Mouse (Mus musculus): Measurements from ENCODE around the gene Sec24a. TPM values are rescaled to one million over a fixed set of nuclear protein-coding genes. Genes with fewer than 3 reads are reported as not detected.

Sec24a gene
- polyA plus RNA-seq, 1 experiment from 2014 or later, result 10.6 TPM

- Histone ChIP-seq H3K4me1 (replicated peaks; ENCODE audit: insufficient read depth, low read length) (peaks cover 11% of the 10 kb centered on the region; the same call in 1 of the 2 replicates), H3K27me3 (ENCODE audit: insufficient read depth, low read length) (no peaks in the 10 kb centered on the region), H3K4me3 (replicated peaks; ENCODE audit: low read depth, low read length) (peak overlapping the region; percentile 58), H3K9ac (ENCODE audit: low read depth, low read length) (peak overlapping the region; percentile 76), H3K4me2 (ENCODE audit: low read length) (peak overlapping the region; percentile 79), H3K9me3 (replicated peaks; ENCODE audit: low read length) (no peaks in the 10 kb centered on the region), H3K27ac (peak overlapping the region; percentile 85), H3K36me3 (ENCODE audit: insufficient read depth, low read length) (no peaks in the 10 kb centered on the region)
- no peak for TF ChIP-seq CTCF (IDR thresholded peaks at IDR 0.05; ENCODE audit: low read depth)
- DNase-seq (ENCODE audit: low spot score) (no peak), ATAC-seq (replicated peaks; ENCODE audit: low FRiP score, low read depth) (no peak)
- WGBS, result 3% methylated on average over 7 of the region's 7 CpGs
These were observed 113.6 kb downstream of the Sec24a start for GRCm38 (mm10) chr11:51649889-51650199.

- Histone ChIP-seq H3K36me3 (ENCODE audit: insufficient read depth, low read length) (0 out of 2 replicates have a peak, but pooled peaks cover under 1% of the 10 kb centered on the region), H3K4me1 (replicated peaks; ENCODE audit: insufficient read depth, low read length) (peaks cover 11% of the 10 kb centered on the region; the same call in 1 of the 2 replicates), H3K4me3 (replicated peaks; ENCODE audit: low read depth, low read length) (peak overlapping the region; percentile 58), H3K27ac (peak overlapping the region; percentile 85), H3K9me3 (replicated peaks; ENCODE audit: low read length) (no peaks in the 10 kb centered on the region), H3K27me3 (ENCODE audit: insufficient read depth, low read length) (no peaks in the 10 kb centered on the region), H3K9ac (ENCODE audit: low read depth, low read length) (peak overlapping the region; percentile 76), H3K4me2 (ENCODE audit: low read length) (peak overlapping the region; percentile 79)
- whole genome bisulfite sequencing, result 33% methylated on average over 11 of the region's 11 CpGs
- TF ChIP-seq CTCF (IDR thresholded peaks at IDR 0.05; ENCODE audit: low read depth), result no peak
- no peak for ATAC-seq (replicated peaks; ENCODE audit: low FRiP score, low read depth)
- no peak for DNase-seq (ENCODE audit: low spot score)
These were observed 114.1 kb downstream of the Sec24a start for GRCm38 (mm10) chr11:51649111-51649888.

GRCm38 (mm10) chr11:51648566-51648965 lies 114.9 kb downstream of the Sec24a start:
- no peak overlapping the region; the same call in 1 of the 2 replicates for H3K9ac ChIP-seq (ENCODE audit: low read depth, low read length)
- ATAC-seq (replicated peaks; ENCODE audit: low FRiP score, low read depth), result 0 out of 2 replicates have a peak, but pooled peaks have one; percentile 12
- TF ChIP-seq CTCF (IDR thresholded peaks at IDR 0.05; ENCODE audit: low read depth), result no peak
- WGBS, result 28% methylated on average over 3 of the region's 3 CpGs
- H3K27me3 ChIP-seq (ENCODE audit: insufficient read depth, low read length), result no peaks in the 10 kb centered on the region
- peak overlapping the region; percentile 43; the same call in 1 of the 2 replicates for H3K27ac ChIP-seq
- no peaks in the 10 kb centered on the region for H3K9me3 ChIP-seq (replicated peaks; ENCODE audit: low read length)
- H3K36me3 ChIP-seq (ENCODE audit: insufficient read depth, low read length), result peaks cover 8% of the 10 kb centered on the region; the same call in 1 of the 2 replicates
- H3K4me2 ChIP-seq (ENCODE audit: low read length), result peak overlapping the region; percentile 79
- peaks cover 11% of the 10 kb centered on the region; the same call in 1 of the 2 replicates for H3K4me1 ChIP-seq (replicated peaks; ENCODE audit: insufficient read depth, low read length)
- peak overlapping the region; percentile 58; the same call in 1 of the 2 replicates for H3K4me3 ChIP-seq (replicated peaks; ENCODE audit: low read depth, low read length)
- peak; percentile 49 for DNase-seq (ENCODE audit: low spot score)

DNA sequence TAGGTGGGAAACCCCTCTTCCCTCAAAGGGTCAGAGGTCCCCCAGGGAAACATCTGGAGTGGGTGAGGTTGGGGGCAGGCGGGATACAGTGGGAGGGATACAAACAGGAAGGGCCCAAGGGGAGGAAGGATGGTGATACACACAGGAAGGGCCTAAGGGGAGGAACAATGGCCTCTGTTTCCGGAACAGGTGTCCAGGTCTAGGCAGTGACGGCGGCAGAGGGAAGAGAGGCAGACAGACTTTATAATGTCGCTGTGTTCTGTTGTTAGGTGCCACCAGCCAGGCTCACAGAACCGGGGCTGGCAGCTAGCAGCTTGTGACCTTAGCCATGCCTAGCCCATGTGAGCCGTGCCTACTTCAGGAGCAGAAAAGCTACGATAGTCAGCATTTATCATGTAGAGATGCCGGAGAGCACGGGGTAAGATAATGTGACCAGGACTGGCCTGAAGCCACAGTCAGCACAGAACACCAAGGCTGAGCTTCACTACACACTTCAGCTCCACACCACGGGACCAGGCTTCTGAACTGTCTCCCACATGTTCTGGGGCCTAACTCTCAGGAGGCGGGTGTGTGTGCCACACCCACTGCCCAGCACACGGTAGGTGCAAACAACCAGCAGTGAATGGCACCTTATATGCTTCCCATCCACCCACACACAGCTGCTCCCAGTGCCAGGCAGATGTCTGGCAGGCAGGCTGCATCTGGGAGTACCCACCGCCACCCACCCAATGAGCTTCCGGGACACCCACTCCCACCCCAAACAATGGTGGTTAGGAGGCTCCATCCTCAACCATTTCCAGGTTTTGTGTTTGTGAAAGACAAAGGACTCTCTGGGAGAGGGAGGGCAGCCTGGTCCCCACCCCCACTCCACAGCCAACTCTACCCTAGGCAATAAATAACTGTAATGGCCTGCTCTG lies 116.4 kb downstream of the Sec24a start:
- Histone ChIP-seq H3K27me3 (ENCODE audit: insufficient read depth, low read length) (no peaks in the 10 kb centered on the region), H3K9ac (ENCODE audit: low read depth, low read length) (no peak overlapping the region), H3K4me2 (ENCODE audit: low read length) (peak overlapping the region; percentile 6; the same call in 1 of the 2 replicates), H3K27ac (peak overlapping the region; percentile 81), H3K4me3 (replicated peaks; ENCODE audit: low read depth, low read length) (no peak overlapping the region), H3K9me3 (replicated peaks; ENCODE audit: low read length) (no peaks in the 10 kb centered on the region), H3K4me1 (replicated peaks; ENCODE audit: insufficient read depth, low read length) (peaks cover 11% of the 10 kb centered on the region; the same call in 1 of the 2 replicates), H3K36me3 (ENCODE audit: insufficient read depth, low read length) (peaks cover 13% of the 10 kb centered on the region; the same call in 1 of the 2 replicates)
- DNase-seq (ENCODE audit: low spot score) (peak; percentile 48), ATAC-seq (replicated peaks; ENCODE audit: low FRiP score, low read depth) (no peak)
- no peak for TF ChIP-seq CTCF (IDR thresholded peaks at IDR 0.05; ENCODE audit: low read depth)
- 46% methylated on average over 15 of the region's 15 CpGs for WGBS

DNA sequence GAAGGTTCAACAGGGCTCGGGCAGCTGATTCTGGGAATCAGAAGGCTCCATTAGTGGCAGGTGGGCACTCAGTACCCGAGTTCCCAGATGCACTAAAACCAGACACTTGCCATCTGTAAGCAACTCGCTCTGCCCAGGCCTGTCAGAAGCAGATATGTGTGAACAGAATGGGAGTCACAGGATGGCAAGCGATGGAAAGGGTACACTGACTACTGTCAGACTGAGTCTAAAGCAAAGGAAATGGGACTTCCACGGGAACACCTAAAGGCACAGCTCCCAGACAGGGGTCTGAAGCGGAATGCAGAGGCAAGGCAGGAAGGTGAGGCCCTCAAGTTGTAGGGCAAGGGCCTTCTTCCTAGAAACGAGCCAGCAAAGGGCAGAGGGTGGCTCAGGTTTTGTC lies 117.2 kb downstream of the Sec24a start:
- Histone ChIP-seq H3K27me3 (ENCODE audit: insufficient read depth, low read length) (no peaks in the 10 kb centered on the region), H3K9me3 (replicated peaks; ENCODE audit: low read length) (no peaks in the 10 kb centered on the region), H3K27ac (peak overlapping the region; percentile 28; the same call in 1 of the 2 replicates), H3K9ac (ENCODE audit: low read depth, low read length) (no peak overlapping the region), H3K36me3 (ENCODE audit: insufficient read depth, low read length) (peaks cover 13% of the 10 kb centered on the region; the same call in 1 of the 2 replicates), H3K4me3 (replicated peaks; ENCODE audit: low read depth, low read length) (no peak overlapping the region), H3K4me1 (replicated peaks; ENCODE audit: insufficient read depth, low read length) (peaks cover 11% of the 10 kb centered on the region; the same call in 1 of the 2 replicates), H3K4me2 (ENCODE audit: low read length) (no peak overlapping the region)
- DNase-seq (ENCODE audit: low spot score) (no peak), ATAC-seq (replicated peaks; ENCODE audit: low FRiP score, low read depth) (no peak)
- TF ChIP-seq CTCF (IDR thresholded peaks at IDR 0.05; ENCODE audit: low read depth), result no peak
- WGBS, result 77% methylated on average over 7 of the region's 7 CpGs

GRCm38 (mm10) chr11:51645293-51645692 lies 118.1 kb downstream of the Sec24a start:
- Histone ChIP-seq H3K4me3 (replicated peaks; ENCODE audit: low read depth, low read length) (no peak overlapping the region), H3K36me3 (ENCODE audit: insufficient read depth, low read length) (peaks cover 13% of the 10 kb centered on the region; the same call in 1 of the 2 replicates), H3K4me2 (ENCODE audit: low read length) (no peak overlapping the region), H3K27me3 (ENCODE audit: insufficient read depth, low read length) (no peaks in the 10 kb centered on the region), H3K27ac (no peak overlapping the region), H3K9ac (ENCODE audit: low read depth, low read length) (no peak overlapping the region), H3K9me3 (replicated peaks; ENCODE audit: low read length) (no peaks in the 10 kb centered on the region), H3K4me1 (replicated peaks; ENCODE audit: insufficient read depth, low read length) (peaks cover 11% of the 10 kb centered on the region; the same call in 1 of the 2 replicates)
- DNase-seq (ENCODE audit: low spot score) (no peak), ATAC-seq (replicated peaks; ENCODE audit: low FRiP score, low read depth) (no peak)
- TF ChIP-seq CTCF (IDR thresholded peaks at IDR 0.05; ENCODE audit: low read depth), result no peak
- WGBS, result 64% methylated on average over 13 of the region's 13 CpGs

Measured in kidney, postnatal 0 days (tissue).